ENCODE assay signal across 9 mouse cellular contexts in the genomic region with DNA sequence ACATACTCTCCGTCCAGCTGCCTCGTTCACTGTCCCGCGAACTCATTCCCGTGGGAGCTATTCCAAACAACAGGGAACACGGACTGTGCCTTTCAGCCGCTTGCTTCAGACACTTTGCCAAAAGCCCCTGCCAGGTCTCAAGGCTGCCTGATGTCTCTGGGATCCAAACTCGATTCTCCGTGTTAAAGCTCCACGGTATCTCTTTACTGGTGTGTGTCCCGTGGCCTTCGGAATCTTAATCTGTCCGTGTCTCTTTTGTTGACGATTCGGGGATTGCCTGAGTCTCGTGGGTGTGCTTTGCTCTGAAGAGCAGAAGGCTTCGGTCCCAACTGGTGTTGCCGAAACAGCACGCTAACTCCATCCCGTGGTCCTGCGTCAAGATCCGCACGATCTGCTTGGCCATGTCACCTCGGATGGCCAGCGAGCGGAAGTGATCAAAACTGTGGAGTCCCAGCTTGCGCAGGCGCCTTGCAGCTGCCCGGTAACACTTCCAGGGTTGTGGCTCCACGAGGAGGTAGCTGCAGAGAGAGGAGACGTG. TPM values are rescaled to one million over a fixed set of nuclear protein-coding genes. Genes with fewer than 3 reads are reported as not detected.
A peak's percentile ranks its signal among the peaks of the same experiment; 100 is the strongest.
DNase-seq lines count a peak whose midpoint lies in the region; ATAC-seq and TF ChIP-seq lines count a peak whose summit lies in the region.
"Had no signal": no experiment of that assay in that cellular context is flagged by ENCODE, and none has a peak within 500 bp of the region (broad histone marks: within the 10 kb centered on the region; RNA-seq: fewer than 3 reads in every experiment).

No protein-coding gene starts in this region.

- no peak for TF ChIP-seq POLR2A in thymus, adult 2 months (IDR thresholded peaks at IDR 0.05; ENCODE audit: control insufficient read depth, extremely low read depth, insufficient read depth, low read length, poor library complexity)

- H3K4me1 ChIP-seq in hindbrain, embryonic 15.5 days (replicated peaks) = peaks cover 26% of the 10 kb centered on the region
- H3K4me1 ChIP-seq in hindbrain, embryonic 14.5 days (replicated peaks; ENCODE audit: control insufficient read depth, insufficient read depth, low read length) = peaks cover 8% of the 10 kb centered on the region
- peaks cover 16% of the 10 kb centered on the region for H3K4me1 ChIP-seq in thymus, adult 2 months (replicated peaks; ENCODE audit: control insufficient read depth, insufficient read depth, low read length)

- no peak overlapping the region for H3K4me3 ChIP-seq in hindbrain, embryonic 15.5 days
- H3K4me3 ChIP-seq in hindbrain, embryonic 14.5 days (replicated peaks; ENCODE audit: low read length) = no peak overlapping the region
- peak overlapping the region; percentile 63 for H3K4me3 ChIP-seq in gastrocnemius, adult 2 months
- H3K4me3 ChIP-seq in thymus, adult 2 months (ENCODE audit: control insufficient read depth, insufficient read depth, low read length) = no peak overlapping the region

- no peak for TF ChIP-seq CTCF in gastrocnemius, adult 2 months (IDR thresholded peaks at IDR 0.05)
- no peak for TF ChIP-seq CTCF in thymus, adult 2 months (IDR thresholded peaks at IDR 0.05; ENCODE audit: borderline replicate concordance, control insufficient read depth, extremely low read depth, insufficient read depth, low read length, poor library complexity)

- ATAC-seq in hindbrain, embryonic 15.5 days (ENCODE audit: low FRiP score, low read depth) = no peak
- no peak for ATAC-seq in hindbrain, embryonic 14.5 days (ENCODE audit: low FRiP score)
- ATAC-seq in megakaryocyte-erythroid progenitor cell, adult 5-6 weeks (replicated peaks; ENCODE audit: low FRiP score, low TSS enrichment, poor library complexity, severe bottlenecking) = no peak

- WGBS in hindbrain, embryonic 15.5 days = 86% methylated on average over 31 of the region's 31 CpGs
- WGBS in hindbrain, embryonic 14.5 days = 90% methylated on average over 31 of the region's 31 CpGs
- 96% methylated on average over 31 of the region's 31 CpGs for WGBS in thymus, adult 2 months

- peak overlapping the region; percentile 37; the same call in 1 of the 2 replicates for H3K4me2 ChIP-seq in hindbrain, embryonic 15.5 days
- H3K4me2 ChIP-seq in hindbrain, embryonic 14.5 days (replicated peaks) = no peak overlapping the region

- no peak for DNase-seq in hindbrain, embryonic 14.5 days (ENCODE audit: low spot score)
- peak; percentile 81 for DNase-seq in brain, adult 2 months (ENCODE audit: low read depth, low spot score)
- DNase-seq in gastrocnemius, adult 2 months = peak; percentile 81
- peak; percentile 54 for DNase-seq in heart, postnatal 4 days
- no peak for DNase-seq in thymus, adult 2 months
- no peak for DNase-seq in right cerebral cortex, postnatal 14 days

- peaks cover 7% of the 10 kb centered on the region; the same call in 1 of the 2 replicates for H3K36me3 ChIP-seq in hindbrain, embryonic 15.5 days
- H3K36me3 ChIP-seq in hindbrain, embryonic 14.5 days (replicated peaks; ENCODE audit: control insufficient read depth, insufficient read depth) = no peaks in the 10 kb centered on the region
- H3K36me3 ChIP-seq in thymus, adult 2 months (ENCODE audit: control insufficient read depth, insufficient read depth, low read length) = no peaks in the 10 kb centered on the region

- H3K27ac ChIP-seq in hindbrain, embryonic 15.5 days (replicated peaks) = peak overlapping the region; percentile 52; the same call in 1 of the 2 replicates
- no peak overlapping the region for H3K27ac ChIP-seq in hindbrain, embryonic 14.5 days
- peak overlapping the region; percentile 82 for H3K27ac ChIP-seq in gastrocnemius, adult 2 months
- no peak overlapping the region for H3K27ac ChIP-seq in thymus, adult 2 months (ENCODE audit: control insufficient read depth, insufficient read depth, low read length)

- intact Hi-C loops in gastrocnemius, adult 2 months (cut with DNase I) = loop anchor here (10.0 kb wide), 1 partner anchor 155 kb away; no protein-coding TSS in a partner anchor

- no peak overlapping the region for H3K9ac ChIP-seq in hindbrain, embryonic 15.5 days
- no peak overlapping the region for H3K9ac ChIP-seq in hindbrain, embryonic 14.5 days

- no peaks in the 10 kb centered on the region for H3K27me3 ChIP-seq in hindbrain, embryonic 15.5 days
- no peaks in the 10 kb centered on the region for H3K27me3 ChIP-seq in hindbrain, embryonic 14.5 days (ENCODE audit: control insufficient read depth, insufficient read depth, low read length)
- no peaks in the 10 kb centered on the region for H3K27me3 ChIP-seq in thymus, adult 2 months (ENCODE audit: control insufficient read depth, insufficient read depth, low read length)
- H3K27me3 ChIP-seq: CH12.LX had no signal

- H3K9me3 ChIP-seq in hindbrain, embryonic 15.5 days = no peaks in the 10 kb centered on the region
- no peaks in the 10 kb centered on the region for H3K9me3 ChIP-seq in hindbrain, embryonic 14.5 days (ENCODE audit: control insufficient read depth, low read length)

RNA-seq across cellular contexts. Expression of a gene that starts 4.2 kb away (rescaled TPM):
- polyA plus RNA-seq in hindbrain, embryonic 15.5 days (2015; fragmentation: Nextera tagmentation; extraction: Ambion mirVana) = 16.4 and 17.7 TPM in 2 replicates
- polyA plus RNA-seq in hindbrain, embryonic 14.5 days (2014; fragmentation: Nextera tagmentation; extraction: Ambion mirVana) = 16.5 and 19.6 TPM in 2 replicates
- total RNA-seq in gastrocnemius, adult 2 months (2021) = 1 to 10 TPM; 4.3 to 4.5 TPM
- total RNA-seq in heart, postnatal 4 days (2021) = 1 to 10 TPM; 4.9 to 5.0 TPM
- 12.4 and 13.7 TPM in 2 replicates for polyA plus RNA-seq in thymus, adult 2 months (2012; rRNA removed)
- total RNA-seq in megakaryocyte-erythroid progenitor cell, adult 5-6 weeks (2014; fragmentation: Nextera tagmentation) = 6.5 and 11.4 TPM in 2 replicates
- total RNA-seq in megakaryocyte-erythroid progenitor cell, adult 5-6 weeks (2017) = 5.3 and 6.6 TPM in 2 replicates

RNA-seq across cellular contexts. Expression of a gene that starts 12.7 kb away (rescaled TPM):
- polyA plus RNA-seq in hindbrain, embryonic 15.5 days (2015; fragmentation: Nextera tagmentation; extraction: Ambion mirVana) = 14.7 and 17.1 TPM in 2 replicates
- polyA plus RNA-seq in hindbrain, embryonic 14.5 days (2014; fragmentation: Nextera tagmentation; extraction: Ambion mirVana) = 16.2 and 19.3 TPM in 2 replicates
- 1 to 10 TPM; 2.3 to 2.7 TPM for total RNA-seq in gastrocnemius, adult 2 months (2021)
- 10 to 100 TPM; 20.0 to 23.6 TPM for total RNA-seq in heart, postnatal 4 days (2021)
- 48.1 and 48.6 TPM in 2 replicates for polyA plus RNA-seq in thymus, adult 2 months (2012; rRNA removed)
- 1.6 and 16.0 TPM in 2 replicates for total RNA-seq in megakaryocyte-erythroid progenitor cell, adult 5-6 weeks (2014; fragmentation: Nextera tagmentation)
- total RNA-seq in megakaryocyte-erythroid progenitor cell, adult 5-6 weeks (2017) = 0.52 and 7.4 TPM in 2 replicates

RNA-seq across cellular contexts. Expression of a gene that starts 57.7 kb away (rescaled TPM):
- polyA plus RNA-seq in hindbrain, embryonic 15.5 days (2015; fragmentation: Nextera tagmentation; extraction: Ambion mirVana) = 42.2 and 48.7 TPM in 2 replicates
- 32.0 and 44.4 TPM in 2 replicates for polyA plus RNA-seq in hindbrain, embryonic 14.5 days (2014; fragmentation: Nextera tagmentation; extraction: Ambion mirVana)
- under 1 TPM in 1 of 2 experiments, not detected in 1; 0.75 TPM for total RNA-seq in gastrocnemius, adult 2 months (2021)
- not detected for total RNA-seq in heart, postnatal 4 days (2021)
- polyA plus RNA-seq in thymus, adult 2 months (2012; rRNA removed) = 0.18 and 0.81 TPM in 2 replicates
- total RNA-seq in megakaryocyte-erythroid progenitor cell, adult 5-6 weeks (2014; fragmentation: Nextera tagmentation) = not detected in 2 replicates
- total RNA-seq in megakaryocyte-erythroid progenitor cell, adult 5-6 weeks (2017) = not detected in 2 replicates

Comparison
In these comparisons a context has a peak if more than half of its experiments do, and no peak if none do; other contexts are left out.
1. H3K27ac ChIP-seq: peak in hindbrain, embryonic 15.5 days (single experiment) and gastrocnemius, adult 2 months (single experiment); none in hindbrain, embryonic 14.5 days (single experiment) and thymus, adult 2 months (single experiment).
2. DNase-seq: peak in brain, adult 2 months (single experiment), gastrocnemius, adult 2 months (single experiment) and heart, postnatal 4 days (single experiment); none in hindbrain, embryonic 14.5 days (single experiment), thymus, adult 2 months (single experiment) and right cerebral cortex, postnatal 14 days (single experiment).